Mouse (Mus musculus): ENCODE measurements around the gene 4930402F06Rik.

GRCm38 (mm10) chr2:35428615-35429300 is 31.8 kb upstream of the 4930402F06Rik start:
- TF ChIP-seq GATA1 (IDR thresholded peaks at IDR 0.05; ENCODE audit: borderline replicate concordance, low read length) (no peak), FLI1 (IDR thresholded peaks at IDR 0.05; ENCODE audit: low read length) (no peak)
